In genomic region chr2:181277866-181278265, GRCm38 (mm10) we compare ENCODE assay signal across 18 mouse cellular contexts. TPM values are rescaled to one million over a fixed set of nuclear protein-coding genes. Genes with fewer than 3 reads are reported as not detected.
"Had no signal": no experiment of that assay in that cellular context is flagged by ENCODE, and none has a peak within 500 bp of the region (broad histone marks: within the 10 kb centered on the region; RNA-seq: fewer than 3 reads in every experiment).

No protein-coding gene starts in this region.

- H3K9me3 ChIP-seq: limb, embryonic 13.5 days; megakaryocyte, embryonic 14.5 days; midbrain, embryonic 15.5 days; neural tube, embryonic 12.5 days had no signal

- H3K4me1 ChIP-seq: limb, embryonic 13.5 days; midbrain, embryonic 15.5 days; neural tube, embryonic 12.5 days had no signal

- ATAC-seq: intestine, postnatal 0 days; lung, postnatal 0 days; midbrain, embryonic 15.5 days had no signal

- H3K4me3 ChIP-seq: layer of hippocampus, adult 2 months; limb, embryonic 13.5 days; megakaryocyte, embryonic 14.5 days; midbrain, embryonic 15.5 days; neural tube, embryonic 12.5 days had no signal

- H3K9ac ChIP-seq: limb, embryonic 13.5 days; midbrain, embryonic 15.5 days; neural tube, embryonic 12.5 days had no signal

- H3K27ac ChIP-seq: layer of hippocampus, adult 2 months; limb, embryonic 13.5 days; macrophage; midbrain, embryonic 15.5 days; neural tube, embryonic 12.5 days had no signal

- H3K4me2 ChIP-seq: limb, embryonic 13.5 days; midbrain, embryonic 11.5 days; midbrain, embryonic 15.5 days; neural tube, embryonic 12.5 days had no signal

- H3K27me3 ChIP-seq: limb, embryonic 13.5 days; megakaryocyte, embryonic 14.5 days; midbrain, embryonic 15.5 days; neural tube, embryonic 12.5 days had no signal

- DNase-seq: kidney, adult 9 months; kidney, postnatal 10 days; kidney, postnatal 4 days; left cerebral cortex, postnatal 4 days; lung, adult 2 months; retina, postnatal 1 day; right cerebral cortex, postnatal 14 days; thymus, postnatal 36 days had no signal

RNA-seq across cellular contexts. Expression of gene Stmn3, which starts 36.4 kb away (rescaled TPM):
- polyA plus RNA-seq: macrophage; spleen, adult 2 months had no signal

RNA-seq across cellular contexts. Expression of gene Fndc11, which starts 58.1 kb away (rescaled TPM):
- polyA plus RNA-seq: intestine, postnatal 0 days; macrophage; neural tube, embryonic 12.5 days had no signal
